Mouse (Mus musculus): ENCODE results near the gene Wbp1. TPM values are rescaled to one million over a fixed set of nuclear protein-coding genes. Genes with fewer than 3 reads are reported as not detected.

Gene Wbp1
- 182 and 209 TPM in 2 replicates for total RNA-seq (2014; rRNA removed)
- polyA plus RNA-seq (2015; fragmentation: Nextera tagmentation; extraction: Ambion mirVana), result 99.6 and 101 TPM in 2 replicates

GRCm38 (mm10) chr6:83120930-83121862 lies at the start of gene Wbp1:
Gene Wbp1 (minus strand): TSS chr6:83121559.
- peak within 1 kb of the TSS; percentile 74 for H3K4me3 ChIP-seq (ENCODE audit: low read length)
- H3K9ac ChIP-seq (replicated peaks; ENCODE audit: low read length), result peak within 1 kb of the TSS; percentile 80
- under 1% methylated on average over 38 of the region's 38 CpGs for WGBS
- DNase-seq (ENCODE audit: low spot score) (peak; percentile 97), ATAC-seq (peak; percentile 96)
- peak within 1 kb of the TSS; percentile 95 for H3K27ac ChIP-seq
- 0 out of 2 replicates have a peak, but pooled peaks cover 9% of the 10 kb centered on the region for H3K36me3 ChIP-seq (ENCODE audit: insufficient read depth, low read length)
- peaks cover 28% of the 10 kb centered on the region for H3K4me1 ChIP-seq (ENCODE audit: insufficient read depth, low read length)
- no peak; the same call in 1 of the 2 replicates for TF ChIP-seq CTCF (IDR thresholded peaks at IDR 0.05; ENCODE audit: low read depth)
- no peaks in the 10 kb centered on the region for H3K27me3 ChIP-seq (ENCODE audit: insufficient read depth, low read length)
- H3K4me2 ChIP-seq (ENCODE audit: low read depth, low read length), result peak within 1 kb of the TSS; percentile 98
- no peaks in the 10 kb centered on the region for H3K9me3 ChIP-seq (ENCODE audit: low read length)

DNA sequence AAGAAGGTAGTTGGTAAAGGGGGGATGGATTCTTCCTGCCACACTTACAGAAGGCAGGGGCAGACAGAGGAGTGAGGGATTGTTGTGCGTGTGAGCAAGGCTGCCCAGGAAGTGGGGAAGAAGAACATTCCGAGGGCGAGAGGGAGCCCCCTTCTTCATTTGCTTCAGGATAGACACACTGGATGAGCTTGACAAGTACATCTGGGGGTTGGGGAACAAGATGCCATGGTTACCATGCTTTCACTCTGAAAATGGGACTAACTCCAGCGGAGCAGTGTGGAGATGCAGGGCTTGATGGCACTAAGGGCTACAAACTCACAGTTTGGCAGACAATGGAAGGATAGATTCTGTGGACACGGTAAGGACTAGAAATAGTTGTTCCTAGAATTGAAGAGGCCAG lies 49.7 kb upstream of the Wbp1 start:
- peak overlapping the region; percentile 24; the same call in 1 of the 2 replicates for H3K9ac ChIP-seq (replicated peaks; ENCODE audit: low read length)
- H3K9me3 ChIP-seq (ENCODE audit: low read length), result no peaks in the 10 kb centered on the region
- H3K4me3 ChIP-seq (ENCODE audit: low read length), result peak overlapping the region; percentile 33; the same call in 1 of the 2 replicates
- no peaks in the 10 kb centered on the region for H3K27me3 ChIP-seq (ENCODE audit: insufficient read depth, low read length)
- WGBS, result 55% methylated on average over 5 of the region's 5 CpGs
- TF ChIP-seq CTCF (IDR thresholded peaks at IDR 0.05; ENCODE audit: low read depth), result no peak
- peak overlapping the region; percentile 65; the same call in 1 of the 2 replicates for H3K27ac ChIP-seq
- H3K4me1 ChIP-seq (ENCODE audit: insufficient read depth, low read length), result peaks cover 21% of the 10 kb centered on the region; the same call in 1 of the 2 replicates
- DNase-seq (ENCODE audit: low spot score) (peak; percentile 26), ATAC-seq (no peak)
- no peaks in the 10 kb centered on the region for H3K36me3 ChIP-seq (ENCODE audit: insufficient read depth, low read length)
- peak overlapping the region; percentile 55 for H3K4me2 ChIP-seq (ENCODE audit: low read depth, low read length)

- Histone ChIP-seq H3K36me3 (ENCODE audit: insufficient read depth, low read length) (no peaks in the 10 kb centered on the region), H3K27me3 (ENCODE audit: insufficient read depth, low read length) (no peaks in the 10 kb centered on the region), H3K4me1 (ENCODE audit: insufficient read depth, low read length) (peaks cover 24% of the 10 kb centered on the region; the same call in 1 of the 2 replicates), H3K9me3 (ENCODE audit: low read length) (no peaks in the 10 kb centered on the region), H3K4me3 (ENCODE audit: low read length) (no peak overlapping the region), H3K27ac (no peak overlapping the region), H3K9ac (replicated peaks; ENCODE audit: low read length) (no peak overlapping the region), H3K4me2 (ENCODE audit: low read depth, low read length) (no peak overlapping the region)
- DNase-seq (ENCODE audit: low spot score) (no peak), ATAC-seq (no peak)
- WGBS, result 80% methylated on average over 5 of the region's 5 CpGs
- no peak for TF ChIP-seq CTCF (IDR thresholded peaks at IDR 0.05; ENCODE audit: low read depth)
Observed at GRCm38 (mm10) chr6:83169872-83170271, 48.5 kb upstream of the Wbp1 start.

DNA sequence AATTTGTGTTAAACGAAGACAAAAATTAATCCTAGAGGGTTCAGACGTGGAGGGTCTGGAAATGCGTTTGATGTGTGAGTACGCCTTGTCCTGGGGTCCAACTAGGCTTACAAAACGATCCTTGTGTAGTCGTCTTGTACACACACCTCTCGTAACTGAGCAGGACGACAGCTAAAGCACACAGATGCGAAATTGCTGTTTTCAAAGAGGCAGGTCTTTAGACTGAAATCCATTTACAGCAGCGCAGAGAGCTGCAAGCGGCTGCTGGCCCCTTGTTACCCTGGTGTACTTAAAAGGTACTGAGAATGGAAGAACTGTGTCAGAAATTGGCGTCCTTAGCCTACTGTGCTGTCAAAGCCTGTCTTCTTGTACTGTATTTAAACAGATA lies 44.9 kb upstream of the Wbp1 start:
- H3K9me3 ChIP-seq (ENCODE audit: low read length), result no peaks in the 10 kb centered on the region
- peak; percentile 49 for DNase-seq (ENCODE audit: low spot score)
- WGBS, result under 1% methylated on average over 12 of the region's 12 CpGs
- TF ChIP-seq CTCF (IDR thresholded peaks at IDR 0.05; ENCODE audit: low read depth), result peak; percentile 44; the same call in 1 of the 2 replicates
- peaks cover 11% of the 10 kb centered on the region; the same call in 1 of the 2 replicates for H3K27me3 ChIP-seq (ENCODE audit: insufficient read depth, low read length)
- H3K36me3 ChIP-seq (ENCODE audit: insufficient read depth, low read length), result no peaks in the 10 kb centered on the region
- H3K9ac ChIP-seq (replicated peaks; ENCODE audit: low read length), result peak overlapping the region; percentile 79
- H3K4me2 ChIP-seq (ENCODE audit: low read depth, low read length), result peak overlapping the region; percentile 78
- peaks cover 18% of the 10 kb centered on the region; the same call in 1 of the 2 replicates for H3K4me1 ChIP-seq (ENCODE audit: insufficient read depth, low read length)
- peak overlapping the region; percentile 90 for H3K27ac ChIP-seq
- peak overlapping the region; percentile 63 for H3K4me3 ChIP-seq (ENCODE audit: low read length)
- ATAC-seq, result peak; percentile 7; the same call in 1 of the 2 replicates

DNA sequence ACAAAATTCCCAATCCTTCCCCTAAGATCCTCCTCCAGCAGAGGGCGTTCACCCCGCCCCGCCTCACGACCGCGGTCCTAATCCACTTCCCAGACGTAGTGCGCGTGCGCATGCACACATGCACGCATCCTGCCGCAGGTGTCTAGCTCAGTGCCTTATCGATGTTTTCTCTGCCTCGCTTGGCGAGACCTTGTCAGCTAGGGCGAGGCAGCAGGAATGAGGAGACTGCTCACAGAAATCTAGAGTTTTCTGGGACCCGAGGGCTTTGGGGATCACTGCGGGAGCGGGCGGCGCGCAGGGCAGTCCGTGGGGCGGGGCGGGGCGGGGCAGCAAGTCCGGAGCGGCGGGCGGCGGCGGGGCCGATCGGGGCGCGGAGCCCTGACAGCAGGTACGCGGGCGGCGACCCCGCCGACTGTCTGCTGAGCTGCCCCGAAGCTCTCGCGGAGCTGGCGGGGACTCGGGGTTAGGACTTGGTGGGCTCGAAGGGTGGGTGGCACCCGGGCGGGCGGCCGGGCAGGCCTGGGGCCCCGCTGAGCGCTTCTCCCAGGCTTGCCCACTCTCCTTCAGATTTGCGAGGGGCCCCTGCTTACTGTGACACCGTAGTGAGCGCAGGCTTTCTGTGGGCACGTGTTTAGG lies 44.4 kb upstream of the Wbp1 start, which contains the start of gene Dctn1:
Gene Dctn1, plus strand, starts transcription at position 314 of the 636 bp plus-strand sequence.
- peak within 1 kb of the TSS; percentile 90 for H3K27ac ChIP-seq
- H3K4me2 ChIP-seq (ENCODE audit: low read depth, low read length), result peak within 1 kb of the TSS; percentile 78
- H3K27me3 ChIP-seq (ENCODE audit: insufficient read depth, low read length), result peaks cover 16% of the 10 kb centered on the region; the same call in 1 of the 2 replicates
- DNase-seq (ENCODE audit: low spot score) (peak; percentile 98), ATAC-seq (peak; percentile 86)
- no peaks in the 10 kb centered on the region for H3K36me3 ChIP-seq (ENCODE audit: insufficient read depth, low read length)
- H3K4me3 ChIP-seq (ENCODE audit: low read length), result peak within 1 kb of the TSS; percentile 63
- H3K4me1 ChIP-seq (ENCODE audit: insufficient read depth, low read length), result peaks cover 13% of the 10 kb centered on the region; the same call in 1 of the 2 replicates
- H3K9me3 ChIP-seq (ENCODE audit: low read length), result no peaks in the 10 kb centered on the region
- WGBS, result under 1% methylated on average over 57 of the region's 58 CpGs
- peak within 1 kb of the TSS; percentile 79 for H3K9ac ChIP-seq (replicated peaks; ENCODE audit: low read length)
- peak; percentile 91 for TF ChIP-seq CTCF (IDR thresholded peaks at IDR 0.05; ENCODE audit: low read depth)

DNA sequence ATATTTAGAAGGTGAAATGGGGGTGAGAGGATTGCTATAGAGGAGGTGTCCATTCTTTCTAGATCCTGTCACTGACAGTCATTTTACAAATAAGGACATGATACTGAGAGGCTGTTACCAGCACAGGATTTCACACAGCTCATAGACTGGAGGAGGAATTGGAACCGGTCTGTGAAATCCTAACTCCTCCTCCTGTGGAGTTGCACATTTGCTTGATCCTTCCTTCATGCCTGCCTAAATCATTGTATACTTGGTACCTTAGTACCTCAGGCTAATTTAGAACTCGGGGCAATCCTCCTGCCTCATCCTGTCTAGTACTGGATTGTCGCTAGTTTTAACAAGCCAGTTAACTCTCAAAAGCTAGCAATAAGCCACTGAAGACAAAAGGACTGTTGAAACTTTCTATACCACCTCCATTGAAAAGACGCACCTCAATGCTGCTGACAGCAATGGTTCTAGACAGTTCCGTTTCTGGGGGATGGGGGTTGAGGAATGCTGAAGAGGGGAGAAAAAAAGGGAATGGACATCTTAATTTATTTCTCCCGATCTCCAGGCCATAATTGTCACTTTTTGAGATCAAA lies 43.8 kb upstream of the Wbp1 start:
- 4% methylated on average over 6 of the region's 6 CpGs for WGBS
- H3K4me1 ChIP-seq (ENCODE audit: insufficient read depth, low read length), result 0 out of 2 replicates have a peak, but pooled peaks cover 10% of the 10 kb centered on the region
- H3K9ac ChIP-seq (replicated peaks; ENCODE audit: low read length), result peak overlapping the region; percentile 79

More for the DNA sequence above, 43.8 kb upstream of the Wbp1 start:
- TF ChIP-seq CTCF (IDR thresholded peaks at IDR 0.05; ENCODE audit: low read depth), result no peak
- DNase-seq (ENCODE audit: low spot score), result no peak
- H3K4me3 ChIP-seq (ENCODE audit: low read length), result peak overlapping the region; percentile 63
- peak; percentile 16 for ATAC-seq
- H3K27me3 ChIP-seq (ENCODE audit: insufficient read depth, low read length), result peaks cover 22% of the 10 kb centered on the region
- peak overlapping the region; percentile 78 for H3K4me2 ChIP-seq (ENCODE audit: low read depth, low read length)
- no peaks in the 10 kb centered on the region for H3K36me3 ChIP-seq (ENCODE audit: insufficient read depth, low read length)
- H3K27ac ChIP-seq, result peak overlapping the region; percentile 90
- H3K9me3 ChIP-seq (ENCODE audit: low read length), result no peaks in the 10 kb centered on the region

Data from hindbrain, postnatal 0 days (tissue).